In genomic region chr15:97807867-97808266, GRCm38 (mm10) we compare ENCODE assay signal across 21 mouse cellular contexts. TPM values are rescaled to one million over a fixed set of nuclear protein-coding genes. Genes with fewer than 3 reads are reported as not detected.
DNase-seq lines count a peak whose midpoint lies in the region; ATAC-seq and TF ChIP-seq lines count a peak whose summit lies in the region.
"Had no signal": no experiment of that assay in that cellular context is flagged by ENCODE, and none has a peak within 500 bp of the region (broad histone marks: within the 10 kb centered on the region; RNA-seq: fewer than 3 reads in every experiment).

No protein-coding gene starts in this region.

- H3K27me3 ChIP-seq in E14TG2a.4 (ENCODE audit: insufficient read depth, low read length), result peaks cover 61% of the 10 kb centered on the region
- H3K27me3 ChIP-seq in hindbrain, postnatal 0 days (ENCODE audit: insufficient read depth, low read length), result no peaks in the 10 kb centered on the region
- H3K27me3 ChIP-seq: CH12.LX; embryonic facial prominence, embryonic 12.5 days; forebrain, embryonic 13.5 days had no signal

- no peak overlapping the region for H3K9ac ChIP-seq in ES-E14 (ENCODE audit: insufficient read depth, low read depth, low read length, poor library complexity, severe bottlenecking)
- H3K9ac ChIP-seq in hindbrain, postnatal 0 days (replicated peaks; ENCODE audit: low read length), result no peak overlapping the region
- H3K9ac ChIP-seq: embryonic facial prominence, embryonic 12.5 days; forebrain, embryonic 13.5 days had no signal

- peak overlapping the region; percentile 60 for H3K4me3 ChIP-seq in E14TG2a.4 (replicated peaks; ENCODE audit: low read length)
- H3K4me3 ChIP-seq in ES-E14 (ENCODE audit: insufficient read depth in 1 of 2, low read depth in 1 of 2, low read length in 2 of 2, poor library complexity in 1 of 2, severe bottlenecking in 1 of 2), result peak overlapping the region; percentile 22 to 40; a peak in 2 of 4 replicates
- no peak overlapping the region for H3K4me3 ChIP-seq in hindbrain, postnatal 0 days (ENCODE audit: low read length)
- H3K4me3 ChIP-seq: embryonic facial prominence, embryonic 12.5 days; forebrain, embryonic 13.5 days had no signal

- H3K9me3 ChIP-seq in E14TG2a.4 (ENCODE audit: low read length), result no peaks in the 10 kb centered on the region
- H3K9me3 ChIP-seq in ES-E14 (ENCODE audit: control insufficient read depth, insufficient read depth, low read depth, low read length), result no peaks in the 10 kb centered on the region
- H3K9me3 ChIP-seq in hindbrain, postnatal 0 days (ENCODE audit: low read length), result no peaks in the 10 kb centered on the region
- H3K9me3 ChIP-seq: embryonic facial prominence, embryonic 12.5 days; forebrain, embryonic 13.5 days had no signal

- intact Hi-C loops in heart, postnatal 14 days (cut with DNase I), result no loop called here

- H3K27ac ChIP-seq in ES-E14 (ENCODE audit: insufficient read depth, low read depth, low read length, poor library complexity, severe bottlenecking), result no peak overlapping the region
- H3K27ac ChIP-seq in hindbrain, postnatal 0 days, result no peak overlapping the region
- H3K27ac ChIP-seq: embryonic facial prominence, embryonic 12.5 days; forebrain, embryonic 13.5 days had no signal

- in situ Hi-C loops in ES-E14 (cut with MboI; ENCODE audit: low sequenced_read_pairs in 2 of 2, unreplicated experiment in 2 of 2), result no loop called here

- no peak for TF ChIP-seq CTCF in E14TG2a.4 (conservative IDR thresholded peaks at IDR 0.05; ENCODE audit: low read length)
- TF ChIP-seq CTCF in hindbrain, postnatal 0 days (IDR thresholded peaks at IDR 0.05; ENCODE audit: low read depth), result no peak

- DNase-seq in heart, adult 11 months, result peak; percentile 94
- no peak for DNase-seq in heart, postnatal 14 days
- DNase-seq in ES-E14 (ENCODE audit: low read depth, low spot score), result no peak
- no peak for DNase-seq in hindbrain, postnatal 0 days (ENCODE audit: low spot score)
- DNase-seq in right cerebral cortex, postnatal 10 days (ENCODE audit: low spot score in 2 of 2), result no peak
- DNase-seq: adrenal gland, postnatal 10 days; adrenal gland, postnatal 25 days; B cell, adult 2 months; cerebellum, adult 11 months; cerebellum, adult 18-20 months; cerebellum, adult 8-10 months; cerebellum, adult 9-11 months; cerebellum, postnatal 14 days; cerebellum, postnatal 36 days; embryo, embryonic 11 days had no signal

- no peak overlapping the region for H3K4me2 ChIP-seq in hindbrain, postnatal 0 days (ENCODE audit: low read depth, low read length)
- H3K4me2 ChIP-seq: embryonic facial prominence, embryonic 12.5 days; forebrain, embryonic 13.5 days had no signal

- H3K36me3 ChIP-seq in E14TG2a.4 (ENCODE audit: insufficient read depth, low read length) (no peaks in the 10 kb centered on the region), ES-E14 (ENCODE audit: control insufficient read depth, insufficient read depth, low read length, poor library complexity, severe bottlenecking) (no peaks in the 10 kb centered on the region)
- peaks cover 22% of the 10 kb centered on the region for H3K36me3 ChIP-seq in hindbrain, postnatal 0 days (ENCODE audit: insufficient read depth, low read length)

- 79% methylated on average over 12 of the region's 12 CpGs for WGBS in hindbrain, postnatal 0 days

- H3K4me1 ChIP-seq in E14TG2a.4 (replicated peaks; ENCODE audit: low read depth, low read length) (peaks cover 56% of the 10 kb centered on the region), ES-E14 (ENCODE audit: control insufficient read depth in 2 of 2, insufficient read depth in 2 of 2, low read length in 2 of 2, poor library complexity in 1 of 2) (peaks cover 6 to 7% of the 10 kb centered on the region in 2 experiments; a peak in 1 of 4 replicates)
- peaks cover 12% of the 10 kb centered on the region for H3K4me1 ChIP-seq in hindbrain, postnatal 0 days (ENCODE audit: insufficient read depth, low read length)

- no peak for ATAC-seq in hindbrain, postnatal 0 days
- ATAC-seq: CD4-positive, CD25-positive, alpha-beta regulatory T cell, adult 4 months; forebrain, embryonic 13.5 days; forebrain, embryonic 16.5 days had no signal

TF ChIP-seq in ES-E14, 5 proteins besides CTCF, POLR2A, EP300 and RAD21:
- no peak for TF ChIP-seq CHD2 (IDR thresholded peaks at IDR 0.05; ENCODE audit: low read depth, low read length)
- TF ChIP-seq ZC3H11A (IDR thresholded peaks at IDR 0.05; ENCODE audit: borderline replicate concordance, low read depth, low read length), result no peak
- no peak for TF ChIP-seq HCFC1 (IDR thresholded peaks at IDR 0.05; ENCODE audit: borderline replicate concordance, insufficient read depth, low read length)
- TF ChIP-seq MAFK (IDR thresholded peaks at IDR 0.05; ENCODE audit: insufficient read depth, low read depth, low read length), result no peak
- no peak for TF ChIP-seq ZNF384 (IDR thresholded peaks at IDR 0.05; ENCODE audit: low read depth, low read length)

RNA-seq across cellular contexts. Expression of gene Slc48a1, which starts 29.5 kb away (rescaled TPM):
- 10 to 100 TPM; 78.3 to 78.9 TPM for total RNA-seq in heart, postnatal 14 days (2021)
- 15.8 and 18.6 TPM in 2 replicates for total RNA-seq in ES-E14 (2012; rRNA removed)
- 84.4 and 89.3 TPM in 2 replicates for total RNA-seq in hindbrain, postnatal 0 days (2014; rRNA removed)
- 140 and 152 TPM in 2 replicates for polyA plus RNA-seq in hindbrain, postnatal 0 days (2015; fragmentation: Nextera tagmentation; extraction: Ambion mirVana)

RNA-seq across cellular contexts. Expression of gene Hdac7, which starts 36.4 kb away (rescaled TPM):
- 10 to 100 TPM; 45.9 to 52.5 TPM for total RNA-seq in heart, postnatal 14 days (2021)
- 4.4 and 7.4 TPM in 2 replicates for total RNA-seq in ES-E14 (2012; rRNA removed)
- 23.6 and 28.6 TPM in 2 replicates for total RNA-seq in hindbrain, postnatal 0 days (2014; rRNA removed)
- 21.7 and 23.7 TPM in 2 replicates for polyA plus RNA-seq in hindbrain, postnatal 0 days (2015; fragmentation: Nextera tagmentation; extraction: Ambion mirVana)

RNA-seq across cellular contexts. Expression of gene Rapgef3, which starts 40.1 kb away (rescaled TPM):
- total RNA-seq in heart, postnatal 14 days (2021), result 10 to 100 TPM; 32.7 to 34.3 TPM
- total RNA-seq in ES-E14 (2012; rRNA removed), result 12.5 and 12.7 TPM in 2 replicates
- total RNA-seq in hindbrain, postnatal 0 days (2014; rRNA removed), result 26.4 and 41.9 TPM in 2 replicates
- 10.3 and 12.2 TPM in 2 replicates for polyA plus RNA-seq in hindbrain, postnatal 0 days (2015; fragmentation: Nextera tagmentation; extraction: Ambion mirVana)
